ENCODE assay signal across 8 mouse cellular contexts in genomic region chr12:69167656-69168460, GRCm38 (mm10). TPM values are rescaled to one million over a fixed set of nuclear protein-coding genes. Genes with fewer than 3 reads are reported as not detected.
DNase-seq lines count a peak whose midpoint lies in the region; ATAC-seq and TF ChIP-seq lines count a peak whose summit lies in the region.

No protein-coding gene starts in this region.

- dilution Hi-C loops in CH12.LX (cut with MboI; ENCODE audit: extremely low pct_ligation_motif_present, extremely low pct_unique_long_range_greater_than_20kb, low sequenced_read_pairs): no loop called here

- WGBS in forebrain, postnatal 0 days: 7% methylated on average over 18 of the region's 18 CpGs
- 8% methylated on average over 18 of the region's 18 CpGs for WGBS in liver, postnatal 0 days (ENCODE audit: insufficient replicate concordance)

- H3K9me3 ChIP-seq in CH12.LX (replicated peaks; ENCODE audit: low read length): no peaks in the 10 kb centered on the region
- H3K9me3 ChIP-seq in forebrain, postnatal 0 days (ENCODE audit: low read length): no peaks in the 10 kb centered on the region
- H3K9me3 ChIP-seq in liver, postnatal 0 days (ENCODE audit: low read length): no peaks in the 10 kb centered on the region

- peak overlapping the region; percentile 73 to 94 (median 88) for H3K4me3 ChIP-seq in CH12.LX (replicated peaks in 1 of 3; ENCODE audit: low read depth in 2 of 3, low read length in 2 of 3, poor library complexity in 1 of 3)
- peak overlapping the region; percentile 69 for H3K4me3 ChIP-seq in forebrain, postnatal 0 days (ENCODE audit: low read depth, low read length)
- peak overlapping the region; percentile 93 for H3K4me3 ChIP-seq in liver, postnatal 0 days (ENCODE audit: low read depth, low read length)

- no peak for TF ChIP-seq RAD21 in CH12.LX (IDR thresholded peaks at IDR 0.05; ENCODE audit: low read depth, low read length)

- H3K4me1 ChIP-seq in CH12.LX (ENCODE audit: control insufficient read depth in 1 of 2, insufficient read depth in 2 of 2): peaks cover 3 to 20% of the 10 kb centered on the region in 2 experiments
- 0 out of 2 replicates have a peak, but pooled peaks cover 5% of the 10 kb centered on the region for H3K4me1 ChIP-seq in forebrain, postnatal 0 days (ENCODE audit: insufficient read depth)
- peaks cover 8% of the 10 kb centered on the region for H3K4me1 ChIP-seq in liver, postnatal 0 days (ENCODE audit: insufficient read depth)

- DNase-seq in heart, adult 11 months: peak; percentile 5
- no peak for DNase-seq in heart, adult 9 months (ENCODE audit: low spot score in 2 of 2)
- no peak for DNase-seq in CH12.LX (ENCODE audit: extremely low read depth)
- DNase-seq in forebrain, postnatal 0 days: no peak
- DNase-seq in liver, postnatal 0 days: no peak
- no peak for DNase-seq in cerebellum, postnatal 4 days (ENCODE audit: low spot score in 2 of 2)
- no peak for DNase-seq in gastrocnemius, postnatal 25 days
- no peak for DNase-seq in right cerebral cortex, postnatal 10 days (ENCODE audit: low spot score in 2 of 2)

- H3K4me2 ChIP-seq in CH12.LX (ENCODE audit: insufficient read depth, low read depth, poor library complexity, severe bottlenecking): peak overlapping the region; percentile 79
- peak overlapping the region; percentile 94 for H3K4me2 ChIP-seq in forebrain, postnatal 0 days (ENCODE audit: low read depth)
- H3K4me2 ChIP-seq in liver, postnatal 0 days (ENCODE audit: low read depth, low read length): peak overlapping the region; percentile 99

- TF ChIP-seq CTCF in CH12.LX (conservative IDR thresholded peaks at IDR 0.05 in 1 of 2, IDR thresholded peaks at IDR 0.05 in 1 of 2; ENCODE audit: low read depth in 2 of 2, low read length in 2 of 2): no peak
- TF ChIP-seq CTCF in forebrain, postnatal 0 days (IDR thresholded peaks at IDR 0.05; ENCODE audit: low read depth): no peak
- TF ChIP-seq CTCF in liver, postnatal 0 days (IDR thresholded peaks at IDR 0.05; ENCODE audit: low read depth): no peak

- H3K79me2 ChIP-seq in CH12.LX (replicated peaks; ENCODE audit: control insufficient read depth, extremely low read depth, insufficient read depth, poor library complexity, severe bottlenecking): peaks cover 18% of the 10 kb centered on the region

- TF ChIP-seq EP300 in CH12.LX (IDR thresholded peaks at IDR 0.05; ENCODE audit: low read length): no peak
- no peak for TF ChIP-seq EP300 in liver, postnatal 0 days (IDR thresholded peaks at IDR 0.05; ENCODE audit: low read depth)

- in situ Hi-C loops in CH12.LX (cut with MboI; ENCODE audit: low pct_ligation_motif_present, low pct_unique_long_range_greater_than_20kb, low sequenced_read_pairs): no loop called here

- peak; percentile 23; the same call in 1 of the 2 replicates for ATAC-seq in forebrain, postnatal 0 days
- ATAC-seq in liver, postnatal 0 days: no peak

- H3K36me3 ChIP-seq in CH12.LX (replicated peaks in 1 of 2; ENCODE audit: control insufficient read depth in 1 of 2, insufficient read depth in 1 of 2, low read length in 1 of 2): peaks cover 3 to 11% of the 10 kb centered on the region in 2 experiments
- H3K36me3 ChIP-seq in forebrain, postnatal 0 days (ENCODE audit: insufficient read depth): no peaks in the 10 kb centered on the region
- no peaks in the 10 kb centered on the region for H3K36me3 ChIP-seq in liver, postnatal 0 days (replicated peaks; ENCODE audit: insufficient read depth, low read length)

- peak overlapping the region; percentile 90 for H3K9ac ChIP-seq in CH12.LX (ENCODE audit: insufficient read depth, low read depth)
- H3K9ac ChIP-seq in forebrain, postnatal 0 days: peak overlapping the region; percentile 79
- peak overlapping the region; percentile 79 for H3K9ac ChIP-seq in liver, postnatal 0 days (replicated peaks)

- no peak for TF ChIP-seq POLR2A in CH12.LX (IDR thresholded peaks at IDR 0.05; ENCODE audit: low read depth, low read length)

- H3K27ac ChIP-seq in CH12.LX (ENCODE audit: insufficient read depth, low read depth): no peak overlapping the region
- H3K27ac ChIP-seq in forebrain, postnatal 0 days (ENCODE audit: low read depth, low read length): no peak overlapping the region
- peak overlapping the region; percentile 80; the same call in 1 of the 2 replicates for H3K27ac ChIP-seq in liver, postnatal 0 days (ENCODE audit: low read depth)

- peaks cover 2% of the 10 kb centered on the region for H3K27me3 ChIP-seq in CH12.LX (replicated peaks)
- no peaks in the 10 kb centered on the region for H3K27me3 ChIP-seq in forebrain, postnatal 0 days (ENCODE audit: insufficient read depth, low read length)
- H3K27me3 ChIP-seq in liver, postnatal 0 days (ENCODE audit: insufficient read depth, low read length): no peaks in the 10 kb centered on the region

TF ChIP-seq in CH12.LX, 34 proteins besides CTCF, POLR2A, EP300 and RAD21:
- TF ChIP-seq KAT2A (IDR thresholded peaks at IDR 0.05; ENCODE audit: insufficient replicate concordance, low read length): no peak
- TF ChIP-seq MEF2A (IDR thresholded peaks at IDR 0.05; ENCODE audit: borderline replicate concordance, low read depth, low read length): 0 out of 2 replicates have a peak, but pooled peaks have one; percentile 24
- 0 out of 2 replicates have a peak, but pooled peaks have one; percentile 27 for TF ChIP-seq MAZ (IDR thresholded peaks at IDR 0.05; ENCODE audit: low read depth, low read length)
- peak; percentile 66; the same call in 1 of the 2 replicates for TF ChIP-seq ZNF384 (IDR thresholded peaks at IDR 0.05; ENCODE audit: low read depth, low read length)
- no peak for TF ChIP-seq UBTF (IDR thresholded peaks at IDR 0.05; ENCODE audit: low read depth, low read length)
- TF ChIP-seq IRF4 (IDR thresholded peaks at IDR 0.05; ENCODE audit: low read depth, low read length): peak; percentile 25; the same call in 1 of the 2 replicates
- TF ChIP-seq NELFE (IDR thresholded peaks at IDR 0.05; ENCODE audit: low read depth, low read length): 0 out of 2 replicates have a peak, but pooled peaks have one; percentile 17
- no peak for TF ChIP-seq ZMIZ1 (IDR thresholded peaks at IDR 0.05; ENCODE audit: low read depth, low read length)
- no peak for TF ChIP-seq CHD2 (IDR thresholded peaks at IDR 0.05; ENCODE audit: low read length)

RNA-seq across cellular contexts. Expression of gene Lrr1, which starts 0.8 kb away (rescaled TPM):
- total RNA-seq in CH12.LX (2012; rRNA removed) (9.1 and 9.2 TPM in 2 replicates), CH12.LX (2014; rRNA removed) (33.6 and 35.0 TPM in 2 replicates)
- polyA plus RNA-seq in CH12.LX (2012; ENCODE audit: insufficient read length, low read depth): 23.8 and 24.6 TPM in 2 replicates
- total RNA-seq in forebrain, postnatal 0 days (2014; rRNA removed): 0.71 and 0.85 TPM in 2 replicates
- polyA plus RNA-seq in forebrain, postnatal 0 days (2015; fragmentation: Nextera tagmentation; extraction: Ambion mirVana): 2.3 and 3.6 TPM in 2 replicates
- polyA plus RNA-seq in liver, postnatal 0 days (2015; fragmentation: Nextera tagmentation; extraction: Ambion mirVana): 8.8 and 9.6 TPM in 2 replicates
- not detected for total RNA-seq in gastrocnemius, postnatal 25 days (2021)

RNA-seq across cellular contexts. Expression of gene Rps29, which starts 8.9 kb away (rescaled TPM):
- 5,149 and 5,532 TPM in 2 replicates for total RNA-seq in CH12.LX (2012; rRNA removed)
- total RNA-seq in CH12.LX (2014; rRNA removed): 460 and 635 TPM in 2 replicates
- 1,193 and 1,316 TPM in 2 replicates for polyA plus RNA-seq in CH12.LX (2012; ENCODE audit: insufficient read length, low read depth)
- 333 and 593 TPM in 2 replicates for total RNA-seq in forebrain, postnatal 0 days (2014; rRNA removed)
- polyA plus RNA-seq in forebrain, postnatal 0 days (2015; fragmentation: Nextera tagmentation; extraction: Ambion mirVana): 1,372 and 1,968 TPM in 2 replicates
- 1,274 and 1,279 TPM in 2 replicates for polyA plus RNA-seq in liver, postnatal 0 days (2015; fragmentation: Nextera tagmentation; extraction: Ambion mirVana)
- 100 to 1,000 TPM; 781 to 812 TPM for total RNA-seq in gastrocnemius, postnatal 25 days (2021)

RNA-seq across cellular contexts. Expression of gene Rpl36al, which starts 16.0 kb away (rescaled TPM):
- total RNA-seq in CH12.LX (2012; rRNA removed) (1,571 and 1,698 TPM in 2 replicates), CH12.LX (2014; rRNA removed) (1,160 and 1,263 TPM in 2 replicates)
- polyA plus RNA-seq in CH12.LX (2012; ENCODE audit: insufficient read length, low read depth): 748 and 828 TPM in 2 replicates
- 194 and 311 TPM in 2 replicates for total RNA-seq in forebrain, postnatal 0 days (2014; rRNA removed)
- polyA plus RNA-seq in forebrain, postnatal 0 days (2015; fragmentation: Nextera tagmentation; extraction: Ambion mirVana): 396 and 530 TPM in 2 replicates
- 543 and 555 TPM in 2 replicates for polyA plus RNA-seq in liver, postnatal 0 days (2015; fragmentation: Nextera tagmentation; extraction: Ambion mirVana)
- 100 to 1,000 TPM; 280 to 315 TPM for total RNA-seq in gastrocnemius, postnatal 25 days (2021)

RNA-seq across cellular contexts. Expression of gene Mgat2, which starts 16.1 kb away (rescaled TPM):
- total RNA-seq in CH12.LX (2012; rRNA removed): 58.1 and 72.2 TPM in 2 replicates
- 104 and 106 TPM in 2 replicates for total RNA-seq in CH12.LX (2014; rRNA removed)
- polyA plus RNA-seq in CH12.LX (2012; ENCODE audit: insufficient read length, low read depth): 48.7 and 54.2 TPM in 2 replicates
- total RNA-seq in forebrain, postnatal 0 days (2014; rRNA removed): 61.7 and 66.6 TPM in 2 replicates
- polyA plus RNA-seq in forebrain, postnatal 0 days (2015; fragmentation: Nextera tagmentation; extraction: Ambion mirVana): 49.1 and 50.5 TPM in 2 replicates
- polyA plus RNA-seq in liver, postnatal 0 days (2015; fragmentation: Nextera tagmentation; extraction: Ambion mirVana): 23.1 and 25.0 TPM in 2 replicates
- 1 to 10 TPM; 9.0 to 9.5 TPM for total RNA-seq in gastrocnemius, postnatal 25 days (2021)

RNA-seq across cellular contexts. Expression of gene Gm49383, which starts 29.0 kb away (rescaled TPM):
- total RNA-seq in CH12.LX (2012; rRNA removed): 21.3 and 23.6 TPM in 2 replicates
- total RNA-seq in CH12.LX (2014; rRNA removed): 45.9 and 52.1 TPM in 2 replicates
- polyA plus RNA-seq in CH12.LX (2012; ENCODE audit: insufficient read length, low read depth): 16.0 and 19.1 TPM in 2 replicates
- total RNA-seq in forebrain, postnatal 0 days (2014; rRNA removed): 4.5 and 5.7 TPM in 2 replicates
- 8.8 and 11.7 TPM in 2 replicates for polyA plus RNA-seq in forebrain, postnatal 0 days (2015; fragmentation: Nextera tagmentation; extraction: Ambion mirVana)
- polyA plus RNA-seq in liver, postnatal 0 days (2015; fragmentation: Nextera tagmentation; extraction: Ambion mirVana): 9.1 and 10.2 TPM in 2 replicates
- 1 to 10 TPM; 1.7 to 1.8 TPM for total RNA-seq in gastrocnemius, postnatal 25 days (2021)
